In the genomic region with DNA sequence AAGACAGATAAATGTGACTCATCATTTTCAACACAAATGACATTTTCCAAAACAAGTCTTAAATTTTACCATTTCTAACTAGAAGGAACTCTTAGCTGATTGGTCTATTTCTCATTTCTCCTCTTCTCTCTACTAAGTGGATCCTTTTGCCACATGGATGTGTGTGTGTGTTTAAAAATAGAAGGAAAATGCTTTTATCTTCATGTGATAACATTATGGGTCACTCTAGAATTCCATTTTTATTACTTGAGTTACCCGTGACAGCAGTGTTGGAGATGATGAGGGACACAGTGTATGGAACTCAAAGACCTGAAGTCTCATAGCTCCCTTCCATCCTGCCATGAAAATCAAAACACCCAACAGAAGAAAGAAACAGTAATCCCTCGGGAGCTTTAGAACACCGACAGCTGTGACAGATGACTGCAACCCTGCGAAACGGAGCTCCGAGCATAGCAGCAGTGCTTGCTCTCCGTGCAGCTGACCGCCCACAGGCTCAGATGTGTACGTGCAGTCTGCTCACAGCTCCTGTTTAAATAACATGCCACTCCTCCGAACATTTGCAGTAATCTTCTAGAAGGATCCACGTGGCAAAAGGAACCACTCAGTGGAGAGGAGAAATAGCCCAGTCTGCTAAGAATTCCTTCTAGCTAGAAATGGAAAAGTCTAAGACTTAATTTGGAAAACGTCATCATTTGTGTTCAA, we compare ENCODE assay signal across 9 mouse cellular contexts. TPM values are rescaled to one million over a fixed set of nuclear protein-coding genes. Genes with fewer than 3 reads are reported as not detected.
DNase-seq lines count a peak whose midpoint lies in the region; ATAC-seq and TF ChIP-seq lines count a peak whose summit lies in the region.
"Had no signal": no experiment of that assay in that cellular context is flagged by ENCODE, and none has a peak within 500 bp of the region (broad histone marks: within the 10 kb centered on the region; RNA-seq: fewer than 3 reads in every experiment).

No protein-coding gene starts in this region.

- DNase-seq in kidney, postnatal 10 days = peak; percentile 23
- DNase-seq in kidney, adult 8-10 months = no peak
- peak; percentile 39 for DNase-seq in embryo, embryonic 11.5 days (ENCODE audit: low read depth, low spot score)
- DNase-seq in hindbrain, embryonic 14.5 days (ENCODE audit: low spot score) = peak; percentile 52
- DNase-seq in midbrain, embryonic 10.5 days (ENCODE audit: low spot score) = peak; percentile 47
- peak; percentile 63 for DNase-seq in stomach, postnatal 0 days (ENCODE audit: low spot score)
- no peak for DNase-seq in urinary bladder, postnatal 14 days (ENCODE audit: low spot score)
- no peak for DNase-seq in thymus, postnatal 14 days

- H3K27ac ChIP-seq in hindbrain, embryonic 14.5 days = no peak overlapping the region; the same call in 1 of the 2 replicates
- no peak overlapping the region for H3K27ac ChIP-seq in midbrain, embryonic 10.5 days (replicated peaks)
- H3K27ac ChIP-seq in stomach, postnatal 0 days (replicated peaks) = no peak overlapping the region

- 0 out of 2 replicates have a peak overlapping the region, but pooled peaks have one; percentile 2 for H3K4me3 ChIP-seq in hindbrain, embryonic 14.5 days (replicated peaks; ENCODE audit: low read length)
- no peak overlapping the region for H3K4me3 ChIP-seq in midbrain, embryonic 10.5 days
- no peak overlapping the region for H3K4me3 ChIP-seq in stomach, postnatal 0 days (ENCODE audit: low read depth, low read length)

- peak; percentile 73 for ATAC-seq in hindbrain, embryonic 14.5 days (ENCODE audit: low FRiP score)
- peak; percentile 97 for ATAC-seq in stomach, postnatal 0 days (ENCODE audit: low FRiP score, low TSS enrichment)

- no peaks in the 10 kb centered on the region for H3K36me3 ChIP-seq in hindbrain, embryonic 14.5 days (replicated peaks; ENCODE audit: control insufficient read depth, insufficient read depth)
- no peaks in the 10 kb centered on the region for H3K36me3 ChIP-seq in midbrain, embryonic 10.5 days
- H3K36me3 ChIP-seq in stomach, postnatal 0 days (ENCODE audit: control insufficient read depth, insufficient read depth, low read length) = no peaks in the 10 kb centered on the region

- TF ChIP-seq CTCF in stomach, postnatal 0 days (IDR thresholded peaks at IDR 0.05; ENCODE audit: low read depth) = peak; percentile 48

- H3K9ac ChIP-seq in hindbrain, embryonic 14.5 days = peak overlapping the region; percentile 24; the same call in 1 of the 2 replicates
- no peak overlapping the region for H3K9ac ChIP-seq in stomach, postnatal 0 days (ENCODE audit: low read length)

- WGBS in hindbrain, embryonic 14.5 days = 17% methylated on average over 12 of the region's 12 CpGs
- 48% methylated on average over 12 of the region's 12 CpGs for WGBS in midbrain, embryonic 10.5 days
- WGBS in stomach, postnatal 0 days = 4% methylated on average over 12 of the region's 12 CpGs

- TF ChIP-seq EP300 in stomach, postnatal 0 days (optimal IDR thresholded peaks at IDR 0.05) = no peak

- no peaks in the 10 kb centered on the region for H3K27me3 ChIP-seq in hindbrain, embryonic 14.5 days (ENCODE audit: control insufficient read depth, insufficient read depth, low read length)
- H3K27me3 ChIP-seq in midbrain, embryonic 10.5 days (ENCODE audit: low read depth, poor library complexity, severe bottlenecking) = no peaks in the 10 kb centered on the region
- no peaks in the 10 kb centered on the region for H3K27me3 ChIP-seq in stomach, postnatal 0 days (ENCODE audit: control insufficient read depth, insufficient read depth, low read length)

- H3K9me3 ChIP-seq in hindbrain, embryonic 14.5 days (ENCODE audit: control insufficient read depth, low read length) = no peaks in the 10 kb centered on the region
- H3K9me3 ChIP-seq in midbrain, embryonic 10.5 days (replicated peaks) = no peaks in the 10 kb centered on the region
- no peaks in the 10 kb centered on the region for H3K9me3 ChIP-seq in stomach, postnatal 0 days (ENCODE audit: control insufficient read depth, low read length)

- H3K4me1 ChIP-seq in hindbrain, embryonic 14.5 days (replicated peaks; ENCODE audit: control insufficient read depth, insufficient read depth, low read length) = peaks cover 4% of the 10 kb centered on the region; the same call in 1 of the 2 replicates
- peaks cover 27% of the 10 kb centered on the region for H3K4me1 ChIP-seq in midbrain, embryonic 10.5 days
- H3K4me1 ChIP-seq in stomach, postnatal 0 days (replicated peaks; ENCODE audit: control insufficient read depth, insufficient read depth) = no peaks in the 10 kb centered on the region

- H3K4me2 ChIP-seq in hindbrain, embryonic 14.5 days (replicated peaks) = peak overlapping the region; percentile 41
- peak overlapping the region; percentile 30 for H3K4me2 ChIP-seq in stomach, postnatal 0 days (replicated peaks; ENCODE audit: low read depth)

RNA-seq across cellular contexts. Expression of gene Best3, which starts 27.7 kb away (rescaled TPM):
- 0.09 and 0.26 TPM in 2 replicates for polyA plus RNA-seq in hindbrain, embryonic 14.5 days (2014; fragmentation: Nextera tagmentation; extraction: Ambion mirVana)
- 0.12 TPM in 2 replicates for polyA plus RNA-seq in midbrain, embryonic 10.5 days (2016; fragmentation: Nextera tagmentation; extraction: Ambion mirVana)
- polyA plus RNA-seq in stomach, postnatal 0 days (2015; fragmentation: Nextera tagmentation; extraction: Ambion mirVana) = 0.08 and 0.10 TPM in 2 replicates
- polyA plus RNA-seq: liver, adult 2 months had no signal

RNA-seq across cellular contexts. Expression of gene Lrrc10, which starts 31.3 kb away (rescaled TPM):
- not detected in 2 replicates for polyA plus RNA-seq in hindbrain, embryonic 14.5 days (2014; fragmentation: Nextera tagmentation; extraction: Ambion mirVana)
- 0.11 TPM in 1 of 2 replicates, not detected in the other for polyA plus RNA-seq in midbrain, embryonic 10.5 days (2016; fragmentation: Nextera tagmentation; extraction: Ambion mirVana)
- not detected in 2 replicates for polyA plus RNA-seq in stomach, postnatal 0 days (2015; fragmentation: Nextera tagmentation; extraction: Ambion mirVana)
- polyA plus RNA-seq: liver, adult 2 months had no signal

RNA-seq across cellular contexts. Expression of gene Gm10271, which starts 41.4 kb away (rescaled TPM):
- not detected in 2 replicates for polyA plus RNA-seq in hindbrain, embryonic 14.5 days (2014; fragmentation: Nextera tagmentation; extraction: Ambion mirVana)
- polyA plus RNA-seq in midbrain, embryonic 10.5 days (2016; fragmentation: Nextera tagmentation; extraction: Ambion mirVana) = not detected in 2 replicates
- polyA plus RNA-seq in stomach, postnatal 0 days (2015; fragmentation: Nextera tagmentation; extraction: Ambion mirVana) = not detected in 2 replicates
- polyA plus RNA-seq: liver, adult 2 months had no signal

RNA-seq across cellular contexts. Expression of gene Cct2, which starts 49.8 kb away (rescaled TPM):
- polyA plus RNA-seq in hindbrain, embryonic 14.5 days (2014; fragmentation: Nextera tagmentation; extraction: Ambion mirVana) = 281 and 288 TPM in 2 replicates
- 290 and 327 TPM in 2 replicates for polyA plus RNA-seq in midbrain, embryonic 10.5 days (2016; fragmentation: Nextera tagmentation; extraction: Ambion mirVana)
- polyA plus RNA-seq in stomach, postnatal 0 days (2015; fragmentation: Nextera tagmentation; extraction: Ambion mirVana) = 119 and 122 TPM in 2 replicates

Comparison
In these comparisons a context has a peak if more than half of its experiments do, and no peak if none do; other contexts are left out.
1. DNase-seq: peak in kidney, postnatal 10 days (single experiment), embryo, embryonic 11.5 days (single experiment), hindbrain, embryonic 14.5 days (single experiment), midbrain, embryonic 10.5 days (single experiment) and stomach, postnatal 0 days (single experiment); none in kidney, adult 8-10 months (0 of 2), urinary bladder, postnatal 14 days (single experiment) and thymus, postnatal 14 days (single experiment).